Mouse (Mus musculus): ENCODE measurements around the gene Ttc7b. TPM values are rescaled to one million over a fixed set of nuclear protein-coding genes. Genes with fewer than 3 reads are reported as not detected.

Ttc7b gene
- polyA plus RNA-seq, 1 experiment, result 7.1 TPM

DNA sequence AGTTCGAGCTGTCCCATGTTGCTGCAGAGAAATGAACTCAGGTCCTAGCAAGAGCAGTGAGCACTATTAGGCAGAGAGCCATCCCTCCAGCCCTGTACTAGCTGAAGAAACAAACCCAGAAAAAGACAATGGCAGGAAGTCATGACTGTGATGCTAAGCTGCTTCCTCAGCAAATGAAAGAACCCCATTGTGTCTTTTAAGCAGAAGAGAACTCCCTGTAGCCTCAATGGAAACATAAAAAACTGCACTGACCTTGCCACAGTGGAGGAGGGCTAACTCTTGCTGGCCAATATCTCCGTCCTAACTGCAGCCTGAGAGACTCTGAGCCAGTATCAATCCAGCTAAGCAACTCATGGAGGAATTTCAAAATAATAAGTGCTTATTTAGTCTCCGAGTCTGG lies 13.4 kb upstream of the Ttc7b start:
- H3K27ac ChIP-seq (ENCODE audit: control insufficient read depth, insufficient read depth, low read depth, low read length), result peak overlapping the region; percentile 75
- H3K4me1 ChIP-seq (ENCODE audit: control insufficient read depth, insufficient read depth, low read length), result no peaks in the 10 kb centered on the region; the same call in 1 of the 2 replicates
- no peaks in the 10 kb centered on the region for H3K36me3 ChIP-seq (ENCODE audit: control insufficient read depth, insufficient read depth, low read length)
- no peaks in the 10 kb centered on the region for H3K27me3 ChIP-seq (ENCODE audit: control insufficient read depth, insufficient read depth, low read length)
- no peak overlapping the region for H3K4me3 ChIP-seq (ENCODE audit: control insufficient read depth, low read depth, low read length)
- TF ChIP-seq CTCF (IDR thresholded peaks at IDR 0.05; ENCODE audit: control insufficient read depth, insufficient read depth, insufficient replicate concordance, low read depth, low read length), result no peak
- no peak for TF ChIP-seq POLR2A (IDR thresholded peaks at IDR 0.05; ENCODE audit: control insufficient read depth, low read depth, low read length)

DNA sequence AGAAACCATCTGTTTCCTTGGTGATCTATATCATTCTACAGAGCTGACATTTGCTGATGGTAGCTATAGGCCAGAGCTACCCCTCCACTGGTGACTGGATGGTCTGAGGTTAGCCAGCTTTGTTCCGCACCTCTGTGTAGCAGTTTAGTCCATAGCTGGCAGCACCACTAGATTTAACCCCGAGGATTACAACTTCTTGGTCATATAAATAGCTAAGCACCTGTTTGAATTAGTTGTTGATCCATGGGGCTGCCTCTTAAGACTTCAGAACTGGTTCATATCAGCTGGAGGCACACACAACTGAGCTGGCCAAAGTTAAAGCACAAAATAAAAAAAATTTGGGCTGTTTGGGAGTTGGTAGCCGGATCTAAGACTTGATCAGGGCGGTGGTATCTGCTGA lies 12.6 kb upstream of the Ttc7b start:
- Histone ChIP-seq H3K4me3 (ENCODE audit: control insufficient read depth, low read depth, low read length) (no peak overlapping the region; the same call in 1 of the 2 replicates), H3K27me3 (ENCODE audit: control insufficient read depth, insufficient read depth, low read length) (no peaks in the 10 kb centered on the region), H3K4me1 (ENCODE audit: control insufficient read depth, insufficient read depth, low read length) (peaks cover under 1% of the 10 kb centered on the region), H3K36me3 (ENCODE audit: control insufficient read depth, insufficient read depth, low read length) (no peaks in the 10 kb centered on the region), H3K27ac (ENCODE audit: control insufficient read depth, insufficient read depth, low read depth, low read length) (no peak overlapping the region)
- TF ChIP-seq POLR2A (IDR thresholded peaks at IDR 0.05; ENCODE audit: control insufficient read depth, low read depth, low read length), result no peak
- TF ChIP-seq CTCF (IDR thresholded peaks at IDR 0.05; ENCODE audit: control insufficient read depth, insufficient read depth, insufficient replicate concordance, low read depth, low read length), result no peak

DNA sequence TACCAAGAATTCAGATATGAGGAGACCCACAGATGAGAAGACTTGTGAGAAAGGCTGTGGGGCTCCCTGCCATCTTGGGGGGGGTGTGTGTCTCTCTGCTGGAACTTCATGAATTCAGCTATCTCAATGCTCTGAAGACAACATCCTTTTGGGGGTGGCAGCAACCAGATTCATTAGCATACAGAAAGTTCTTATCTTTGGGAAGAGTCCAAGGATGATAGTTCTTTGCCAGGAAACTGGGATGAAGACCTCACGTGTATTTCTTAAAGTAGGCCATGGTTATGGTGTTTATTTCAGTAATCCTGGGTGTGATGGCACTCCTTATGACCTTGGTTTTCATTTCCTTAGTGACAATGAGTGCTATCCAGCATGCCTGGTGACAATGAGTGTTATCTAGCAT lies 11.1 kb upstream of the Ttc7b start:
- H3K4me3 ChIP-seq (ENCODE audit: control insufficient read depth, low read depth, low read length), result no peak overlapping the region
- no peaks in the 10 kb centered on the region for H3K36me3 ChIP-seq (ENCODE audit: control insufficient read depth, insufficient read depth, low read length)
- peaks cover 5% of the 10 kb centered on the region for H3K4me1 ChIP-seq (ENCODE audit: control insufficient read depth, insufficient read depth, low read length)
- TF ChIP-seq POLR2A (IDR thresholded peaks at IDR 0.05; ENCODE audit: control insufficient read depth, low read depth, low read length) (no peak), CTCF (IDR thresholded peaks at IDR 0.05; ENCODE audit: control insufficient read depth, insufficient read depth, insufficient replicate concordance, low read depth, low read length) (no peak)
- no peak overlapping the region for H3K27ac ChIP-seq (ENCODE audit: control insufficient read depth, insufficient read depth, low read depth, low read length)
- no peaks in the 10 kb centered on the region for H3K27me3 ChIP-seq (ENCODE audit: control insufficient read depth, insufficient read depth, low read length)

DNA sequence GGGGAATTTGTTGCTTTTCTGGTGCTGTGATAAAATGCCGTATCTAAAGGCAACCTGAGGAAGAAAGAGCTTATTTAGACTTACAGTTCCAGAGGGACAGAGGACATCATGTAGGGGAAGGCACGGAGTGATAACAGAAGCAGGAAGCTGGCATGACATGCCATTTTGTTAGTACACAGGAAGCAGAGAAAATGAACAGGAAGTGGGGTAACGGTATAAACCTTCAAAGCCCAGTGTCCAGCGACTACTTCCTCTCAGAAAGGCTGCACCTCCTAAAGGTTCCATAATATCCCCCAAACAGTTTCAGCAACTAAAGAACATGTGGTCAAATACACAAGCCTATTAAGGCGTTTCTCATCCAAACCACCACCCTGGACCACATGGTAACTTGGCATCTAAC lies 10.2 kb upstream of the Ttc7b start:
- TF ChIP-seq CTCF (IDR thresholded peaks at IDR 0.05; ENCODE audit: control insufficient read depth, insufficient read depth, insufficient replicate concordance, low read depth, low read length) (no peak), POLR2A (IDR thresholded peaks at IDR 0.05; ENCODE audit: control insufficient read depth, low read depth, low read length) (no peak)
- no peak overlapping the region for H3K27ac ChIP-seq (ENCODE audit: control insufficient read depth, insufficient read depth, low read depth, low read length)
- H3K4me1 ChIP-seq (ENCODE audit: control insufficient read depth, insufficient read depth, low read length), result peaks cover 5% of the 10 kb centered on the region
- H3K27me3 ChIP-seq (ENCODE audit: control insufficient read depth, insufficient read depth, low read length), result no peaks in the 10 kb centered on the region
- no peaks in the 10 kb centered on the region for H3K36me3 ChIP-seq (ENCODE audit: control insufficient read depth, insufficient read depth, low read length)
- no peak overlapping the region for H3K4me3 ChIP-seq (ENCODE audit: control insufficient read depth, low read depth, low read length)

DNA sequence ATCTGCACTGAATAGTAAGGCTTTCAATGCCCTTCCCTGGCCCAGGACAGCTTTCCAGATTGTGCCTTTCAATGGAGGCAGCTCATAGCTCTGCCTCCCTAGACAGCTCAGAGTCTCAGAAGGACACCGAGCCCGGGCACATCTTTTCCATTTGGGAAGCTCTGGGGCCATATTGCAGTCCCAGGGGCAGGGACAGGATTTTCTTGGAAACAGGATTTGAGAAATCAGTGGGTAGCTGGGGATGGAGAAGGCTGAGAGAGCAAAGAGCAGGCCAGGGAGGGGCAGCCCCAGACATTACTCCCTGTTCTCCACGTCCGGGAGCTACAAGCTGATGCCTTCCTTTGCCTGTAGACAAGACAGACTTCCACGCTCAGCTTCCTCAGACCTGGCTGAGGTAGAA lies 9.0 kb upstream of the Ttc7b start:
- Histone ChIP-seq H3K36me3 (ENCODE audit: control insufficient read depth, insufficient read depth, low read length) (no peaks in the 10 kb centered on the region), H3K4me1 (ENCODE audit: control insufficient read depth, insufficient read depth, low read length) (peaks cover 5% of the 10 kb centered on the region), H3K27me3 (ENCODE audit: control insufficient read depth, insufficient read depth, low read length) (no peaks in the 10 kb centered on the region), H3K27ac (ENCODE audit: control insufficient read depth, insufficient read depth, low read depth, low read length) (0 out of 2 replicates have a peak overlapping the region, but pooled peaks have one; percentile 5), H3K4me3 (ENCODE audit: control insufficient read depth, low read depth, low read length) (no peak overlapping the region)
- TF ChIP-seq CTCF (IDR thresholded peaks at IDR 0.05; ENCODE audit: control insufficient read depth, insufficient read depth, insufficient replicate concordance, low read depth, low read length) (no peak), POLR2A (IDR thresholded peaks at IDR 0.05; ENCODE audit: control insufficient read depth, low read depth, low read length) (no peak)

DNA sequence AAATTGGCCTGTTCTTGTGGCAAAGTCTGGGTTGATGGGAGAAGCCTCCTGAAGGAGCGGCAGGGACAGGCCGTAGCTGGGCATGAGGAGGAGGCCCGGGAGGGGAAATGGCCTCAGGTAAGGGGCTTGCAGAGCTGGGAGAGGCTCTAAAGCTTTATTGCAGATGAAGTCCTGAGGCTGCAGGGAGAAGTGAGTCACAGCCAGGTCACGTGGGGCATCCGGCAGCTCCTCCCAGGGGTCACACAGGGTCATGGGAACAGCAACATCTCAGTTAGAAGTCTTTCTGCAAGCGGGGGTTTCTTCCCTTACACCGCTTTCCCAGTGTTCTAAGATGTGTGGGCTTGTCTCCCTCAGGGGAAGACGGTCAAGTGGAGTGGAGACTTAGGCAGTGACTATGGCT lies 8.5 kb upstream of the Ttc7b start:
- Histone ChIP-seq H3K27ac (ENCODE audit: control insufficient read depth, insufficient read depth, low read depth, low read length) (0 out of 2 replicates have a peak overlapping the region, but pooled peaks have one; percentile 5), H3K27me3 (ENCODE audit: control insufficient read depth, insufficient read depth, low read length) (no peaks in the 10 kb centered on the region), H3K4me1 (ENCODE audit: control insufficient read depth, insufficient read depth, low read length) (peaks cover 5% of the 10 kb centered on the region), H3K36me3 (ENCODE audit: control insufficient read depth, insufficient read depth, low read length) (no peaks in the 10 kb centered on the region), H3K4me3 (ENCODE audit: control insufficient read depth, low read depth, low read length) (no peak overlapping the region)
- TF ChIP-seq CTCF (IDR thresholded peaks at IDR 0.05; ENCODE audit: control insufficient read depth, insufficient read depth, insufficient replicate concordance, low read depth, low read length), result no peak
- no peak for TF ChIP-seq POLR2A (IDR thresholded peaks at IDR 0.05; ENCODE audit: control insufficient read depth, low read depth, low read length)

DNA sequence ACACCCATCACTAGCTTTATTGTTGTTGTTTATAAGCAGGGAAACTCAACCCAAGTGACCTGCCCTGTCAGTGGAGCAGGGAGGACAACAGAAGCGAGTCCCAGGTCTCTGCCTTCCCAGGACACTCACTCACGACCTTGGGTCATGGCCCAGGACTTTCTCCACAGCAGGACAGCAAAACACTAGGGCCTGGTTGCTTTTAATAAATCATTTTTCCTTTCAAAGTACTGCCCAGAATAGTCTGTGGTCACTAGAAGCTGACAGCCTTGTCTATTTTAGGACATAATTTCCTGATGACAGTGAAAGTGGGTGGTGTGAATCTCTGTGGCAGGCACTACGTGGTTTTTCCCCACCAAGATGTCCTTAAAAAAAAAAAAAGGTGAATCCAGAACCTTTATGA lies 7.6 kb upstream of the Ttc7b start:
- Histone ChIP-seq H3K4me3 (ENCODE audit: control insufficient read depth, low read depth, low read length) (no peak overlapping the region), H3K4me1 (ENCODE audit: control insufficient read depth, insufficient read depth, low read length) (peaks cover 5% of the 10 kb centered on the region), H3K36me3 (ENCODE audit: control insufficient read depth, insufficient read depth, low read length) (no peaks in the 10 kb centered on the region), H3K27ac (ENCODE audit: control insufficient read depth, insufficient read depth, low read depth, low read length) (no peak overlapping the region), H3K27me3 (ENCODE audit: control insufficient read depth, insufficient read depth, low read length) (no peaks in the 10 kb centered on the region)
- TF ChIP-seq CTCF (IDR thresholded peaks at IDR 0.05; ENCODE audit: control insufficient read depth, insufficient read depth, insufficient replicate concordance, low read depth, low read length) (no peak), POLR2A (IDR thresholded peaks at IDR 0.05; ENCODE audit: control insufficient read depth, low read depth, low read length) (no peak)

DNA sequence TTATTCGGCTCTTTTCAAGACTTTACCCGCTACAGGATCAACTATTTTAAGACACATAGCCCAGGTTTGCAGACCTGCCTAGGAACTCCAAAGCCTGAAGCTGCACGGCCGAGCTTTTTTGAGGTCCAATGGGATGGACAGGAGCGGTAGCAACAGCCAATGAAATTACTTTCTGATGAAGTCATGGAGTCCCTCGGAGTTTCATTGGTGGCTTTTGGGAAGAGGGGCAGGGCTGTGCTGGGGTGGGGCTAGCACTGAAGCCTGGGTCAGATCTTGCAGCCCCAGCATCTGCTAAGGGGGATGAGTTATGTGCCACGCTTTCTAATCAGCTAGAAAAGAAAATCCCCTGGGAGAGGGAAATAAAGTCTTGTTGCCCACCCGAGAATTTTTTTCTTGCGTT lies 7.1 kb upstream of the Ttc7b start:
- Histone ChIP-seq H3K27me3 (ENCODE audit: control insufficient read depth, insufficient read depth, low read length) (no peaks in the 10 kb centered on the region), H3K27ac (ENCODE audit: control insufficient read depth, insufficient read depth, low read depth, low read length) (no peak overlapping the region), H3K4me1 (ENCODE audit: control insufficient read depth, insufficient read depth, low read length) (peaks cover 5% of the 10 kb centered on the region), H3K4me3 (ENCODE audit: control insufficient read depth, low read depth, low read length) (no peak overlapping the region; the same call in 1 of the 2 replicates), H3K36me3 (ENCODE audit: control insufficient read depth, insufficient read depth, low read length) (no peaks in the 10 kb centered on the region)
- TF ChIP-seq POLR2A (IDR thresholded peaks at IDR 0.05; ENCODE audit: control insufficient read depth, low read depth, low read length), result no peak
- no peak for TF ChIP-seq CTCF (IDR thresholded peaks at IDR 0.05; ENCODE audit: control insufficient read depth, insufficient read depth, insufficient replicate concordance, low read depth, low read length)
